Mouse (Mus musculus) ZHBTc4 (cell line): ENCODE data around the gene Clock.

Experiments
- DNase-seq: peaks from one replicate; pipeline ENCODE4 v3.0.0-alpha.2; 2011; ENCODE audit warnings: low read depth, low spot score

Gene Clock

DNA sequence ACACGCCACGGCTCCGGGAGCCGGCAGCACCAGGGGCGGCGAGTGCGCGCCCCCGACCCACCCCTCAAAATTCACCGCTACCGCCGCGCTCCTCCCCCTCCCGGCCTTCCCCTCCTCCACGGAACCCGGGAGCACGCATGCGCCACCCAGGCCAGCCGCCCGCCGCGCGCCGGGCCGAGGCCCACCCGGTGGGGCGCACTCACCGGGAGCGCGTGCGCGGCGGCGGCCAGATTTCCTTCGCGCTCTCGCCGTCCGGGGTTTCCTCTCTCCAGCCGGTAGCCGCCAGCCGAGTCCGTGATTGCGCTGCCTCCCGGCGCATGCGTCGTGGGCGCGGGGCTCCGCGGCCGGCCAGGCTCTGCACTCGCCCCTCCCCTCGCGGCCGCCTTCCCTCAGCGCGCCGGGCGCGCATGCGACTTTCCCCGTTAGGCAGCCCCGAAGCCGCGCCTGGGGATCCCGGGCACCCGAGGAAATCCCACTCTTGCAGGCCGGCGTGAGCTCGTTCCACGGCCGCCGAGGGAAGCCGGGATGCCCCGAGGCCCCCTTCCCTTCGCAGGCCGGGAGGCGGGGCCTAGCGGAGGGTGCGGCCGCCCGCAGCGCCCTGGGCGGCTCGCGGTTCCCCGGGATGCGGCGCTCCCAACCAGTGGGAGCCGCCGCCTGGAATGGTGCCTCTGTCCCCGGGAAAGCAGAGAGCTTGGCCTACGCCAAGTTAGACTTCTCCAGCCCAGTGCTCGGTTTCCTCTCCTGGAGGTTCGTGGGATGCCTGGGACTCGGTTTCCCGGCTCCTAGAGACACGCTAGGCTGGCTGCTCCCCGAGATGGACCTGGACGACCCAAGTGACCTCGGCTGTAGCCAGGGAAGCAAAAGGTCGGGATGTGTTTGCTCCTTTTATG, at the start of gene Clock:
Clock (minus strand) TSS at position 341 of the 890 bp plus-strand sequence.
- peak; percentile 93 for DNase-seq

DNA sequence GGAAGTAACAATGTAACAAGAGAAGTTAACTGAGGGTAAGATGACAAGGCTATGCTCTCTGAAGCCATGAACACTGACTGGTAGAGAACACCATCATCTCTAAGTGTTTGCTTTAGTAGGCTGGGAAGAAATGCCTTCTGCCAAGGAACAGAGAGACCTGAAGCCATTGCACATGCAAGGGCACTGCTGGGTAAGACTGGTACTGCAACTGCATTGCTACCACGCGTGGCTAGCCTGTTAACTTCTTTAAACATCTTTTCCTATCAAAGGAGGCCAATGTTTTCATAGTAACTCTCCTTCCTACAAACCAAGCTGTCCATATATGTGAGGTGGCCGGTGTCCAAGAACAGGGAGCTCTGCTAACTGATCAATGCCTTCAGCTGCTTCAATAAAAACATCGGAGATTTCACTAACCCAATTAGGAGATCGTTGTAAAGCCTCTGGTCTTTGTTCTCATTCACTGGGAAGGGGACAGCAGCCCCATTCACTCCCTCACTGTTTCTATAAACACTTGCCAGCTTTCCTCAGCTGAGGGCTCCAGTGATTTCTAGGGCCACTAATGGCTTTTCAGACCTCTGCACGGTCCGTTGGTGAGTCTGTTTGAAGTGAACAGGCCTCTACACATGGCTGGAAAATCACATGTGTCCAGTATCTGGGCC, 47.5 kb upstream of the Clock start:
- no peak for DNase-seq

DNA sequence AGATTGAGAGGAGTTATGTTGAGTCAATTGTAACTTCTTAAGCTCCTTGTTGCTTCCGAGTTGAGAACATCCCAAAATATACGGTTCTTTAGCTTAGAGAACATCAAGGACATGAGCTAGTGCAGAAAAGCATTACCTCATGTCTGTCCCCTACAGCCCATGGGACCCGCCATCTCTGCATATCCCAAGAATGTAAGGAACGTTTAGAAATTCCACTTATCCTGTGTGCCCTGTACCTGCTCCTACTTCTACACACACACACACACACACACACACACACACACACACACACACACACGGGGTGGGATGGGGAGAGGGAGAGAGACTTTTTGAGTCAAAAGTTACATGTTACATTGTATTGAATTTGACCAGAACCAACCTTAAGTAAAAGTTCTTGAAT, 46.9 kb upstream of the Clock start:
- no peak for DNase-seq

DNA sequence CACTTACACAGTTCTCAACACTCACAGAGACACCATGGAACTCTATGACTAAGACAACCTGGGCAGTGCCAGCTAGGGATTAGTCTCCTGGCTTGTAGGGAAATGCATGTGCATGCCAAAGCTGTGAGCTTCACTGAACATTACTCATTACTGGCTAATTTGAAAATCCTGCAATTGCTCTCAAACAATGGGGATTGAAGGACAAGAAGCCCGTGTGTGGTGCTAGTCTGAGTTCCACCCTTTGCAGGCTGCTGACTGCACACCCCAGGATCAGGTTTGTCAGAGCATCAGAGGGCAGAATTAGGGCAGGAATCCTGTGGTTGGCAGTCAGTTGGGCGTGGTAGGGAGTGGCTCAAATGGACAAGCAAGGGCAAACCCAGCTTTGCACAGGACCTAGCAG, 41.5 kb upstream of the Clock start:
- DNase-seq: no peak

DNA sequence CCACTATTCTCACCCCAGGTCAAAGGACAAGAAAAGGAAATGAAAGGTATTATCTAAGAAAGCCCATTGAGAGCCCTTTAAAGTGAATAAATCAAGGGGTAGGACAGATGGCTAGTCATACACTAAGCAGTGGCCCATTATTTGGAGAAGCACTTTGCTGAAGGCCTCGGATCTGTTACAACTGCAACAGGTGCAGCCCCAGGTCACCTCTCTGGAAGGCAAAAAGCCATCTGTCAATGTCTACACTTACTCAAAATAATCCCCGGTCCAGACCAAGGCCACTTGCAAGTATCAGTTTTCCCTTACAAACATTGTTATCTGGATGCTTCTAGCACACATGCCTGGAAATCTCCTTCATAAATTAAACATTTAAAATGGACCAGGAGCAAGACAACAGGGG, 36.3 kb upstream of the Clock start:
- no peak for DNase-seq

DNA sequence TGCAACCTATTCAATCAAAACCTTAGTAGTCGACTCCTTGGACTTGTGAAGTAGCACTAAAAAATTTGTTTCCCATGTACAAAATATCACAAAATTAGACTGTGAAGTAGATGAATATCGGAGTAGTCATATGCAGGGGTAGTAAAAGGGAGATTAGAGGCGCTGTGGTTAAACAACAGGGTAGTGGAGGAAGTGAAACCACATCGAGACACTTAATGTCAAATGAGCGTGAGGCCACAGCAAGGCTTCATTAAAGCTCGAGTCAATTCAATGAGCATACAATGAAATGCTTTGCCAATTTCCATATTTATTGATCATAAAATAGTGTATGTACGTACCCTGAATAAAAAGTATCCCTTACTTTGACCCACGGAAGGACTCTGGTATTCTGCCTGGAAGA, 32.5 kb upstream of the Clock start:
- DNase-seq: no peak

DNA sequence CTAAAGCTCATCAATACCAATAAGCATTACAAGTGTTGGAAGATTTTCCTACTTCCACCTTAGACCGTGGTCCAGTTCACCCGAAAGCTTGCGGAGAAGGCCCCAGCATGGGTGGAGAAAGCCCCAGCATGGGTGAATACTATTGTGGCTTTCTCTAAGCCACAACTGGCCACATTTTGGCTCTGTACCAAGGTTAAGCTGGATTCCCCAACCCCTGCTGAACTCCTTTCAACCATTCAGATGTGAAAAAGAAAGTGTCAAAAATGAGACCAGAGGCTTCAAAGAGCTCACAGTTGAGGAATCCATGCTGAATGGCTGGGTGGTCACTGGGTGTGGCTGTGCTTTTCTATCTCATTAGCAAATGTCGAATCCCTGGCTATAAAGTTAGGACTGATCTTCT, 29.2 kb upstream of the Clock start:
- DNase-seq: peak; percentile 25

DNA sequence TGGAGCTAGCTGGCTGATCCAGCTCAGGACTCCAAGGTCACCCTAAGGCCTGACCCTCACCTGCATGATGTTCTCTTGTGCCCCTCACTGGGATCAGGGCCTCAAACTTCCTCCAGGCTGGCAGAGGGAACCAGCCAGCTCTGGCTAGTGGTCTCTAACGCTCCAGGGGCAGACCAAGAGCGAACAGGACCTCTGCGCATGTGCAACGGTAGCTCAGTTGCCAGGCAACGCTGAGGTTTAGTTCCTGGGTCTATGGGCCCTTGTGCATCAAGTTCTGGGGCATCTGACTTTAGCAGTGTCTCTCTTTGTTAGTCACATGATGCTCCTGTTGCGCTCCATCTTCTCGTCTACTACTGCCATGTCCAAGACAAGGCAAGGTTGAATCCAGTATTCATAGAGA, 26.4 kb upstream of the Clock start, which contains the start of gene Pdcl2:
Pdcl2 (minus strand) TSS at position 204 of the 400 bp plus-strand sequence.
- peak; percentile 94 for DNase-seq

DNA sequence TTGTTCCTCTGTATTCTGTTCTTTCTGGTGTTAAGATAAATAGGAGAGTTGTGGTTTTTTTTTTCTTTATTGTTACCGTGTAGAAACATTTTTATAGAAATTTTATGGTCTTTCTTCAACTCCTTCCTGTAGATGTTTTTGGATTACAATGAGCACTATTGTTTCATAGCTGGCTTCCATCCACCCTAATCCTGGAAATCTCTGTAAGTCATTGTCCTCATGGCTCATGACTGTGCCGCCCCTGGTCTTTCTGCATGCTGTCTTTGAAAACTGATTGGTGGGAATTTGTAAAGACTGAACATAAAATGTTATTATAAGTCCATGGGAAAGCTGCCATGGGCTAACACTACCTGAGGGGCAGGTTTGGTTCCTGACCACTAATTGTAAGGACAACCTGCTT, 22.7 kb upstream of the Clock start:
- no peak for DNase-seq

DNA sequence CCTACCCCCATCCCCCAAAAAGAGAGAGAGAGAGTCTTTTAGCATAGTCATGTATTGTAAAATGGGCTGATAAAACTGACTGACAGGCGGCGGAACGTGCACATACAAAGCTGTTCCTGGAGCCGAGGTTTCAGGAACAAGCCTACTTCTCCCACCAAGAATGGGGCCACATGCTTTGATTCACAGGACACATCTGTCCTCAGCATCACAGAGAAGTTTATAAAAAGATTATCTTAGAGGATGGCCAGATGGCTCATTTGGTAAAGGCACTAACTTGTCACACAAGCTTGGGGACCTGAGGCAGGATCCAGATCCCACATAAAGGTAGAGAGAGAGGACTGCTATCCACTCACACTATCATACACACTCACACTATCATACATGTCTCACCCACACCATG, 20.5 kb upstream of the Clock start:
- DNase-seq: no peak

DNA sequence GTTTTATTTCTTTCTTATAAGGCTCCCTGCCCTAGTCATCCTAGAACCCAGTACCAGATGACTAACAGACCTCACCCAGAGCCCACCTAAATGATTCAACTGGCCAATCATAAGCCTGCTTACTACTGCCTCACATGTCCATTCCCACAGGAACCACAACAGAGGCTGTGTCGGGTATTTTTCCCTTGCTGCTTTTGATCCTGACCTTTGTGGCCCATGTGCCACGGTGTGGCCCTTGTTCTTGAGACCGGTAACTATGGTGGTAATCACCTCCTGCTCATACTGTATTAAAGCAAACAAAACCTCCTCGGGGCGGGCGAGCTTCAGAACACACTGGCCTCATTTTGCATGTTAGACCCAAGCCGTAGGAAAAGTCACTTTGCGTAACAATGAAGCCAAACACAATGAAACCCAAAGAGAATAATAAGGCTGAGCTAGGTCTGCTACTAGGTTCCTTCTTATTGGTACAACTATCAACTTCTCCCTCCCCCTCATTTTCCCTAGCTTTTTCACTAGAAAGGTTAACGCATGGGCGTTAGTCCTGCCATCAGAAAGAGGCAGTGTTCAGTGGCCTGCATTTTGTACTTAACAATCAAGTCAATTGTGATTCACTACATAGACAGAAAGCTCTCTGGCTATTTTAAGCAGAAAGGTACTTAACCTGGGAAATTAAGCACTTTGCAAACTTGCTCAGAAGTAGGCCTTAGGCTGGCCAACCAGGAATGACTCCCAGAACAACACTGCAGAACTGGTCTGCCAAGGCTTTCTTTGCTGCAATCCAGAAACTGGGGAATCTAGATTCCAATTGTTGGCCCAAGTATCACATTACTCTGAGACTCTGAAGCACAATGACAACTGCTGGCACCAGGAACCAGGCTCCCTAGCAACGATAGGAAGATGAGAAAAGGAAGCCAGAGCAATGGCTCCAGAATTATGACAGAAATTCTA, 16.9 kb upstream of the Clock start:
- peak; percentile 97 for DNase-seq

DNA sequence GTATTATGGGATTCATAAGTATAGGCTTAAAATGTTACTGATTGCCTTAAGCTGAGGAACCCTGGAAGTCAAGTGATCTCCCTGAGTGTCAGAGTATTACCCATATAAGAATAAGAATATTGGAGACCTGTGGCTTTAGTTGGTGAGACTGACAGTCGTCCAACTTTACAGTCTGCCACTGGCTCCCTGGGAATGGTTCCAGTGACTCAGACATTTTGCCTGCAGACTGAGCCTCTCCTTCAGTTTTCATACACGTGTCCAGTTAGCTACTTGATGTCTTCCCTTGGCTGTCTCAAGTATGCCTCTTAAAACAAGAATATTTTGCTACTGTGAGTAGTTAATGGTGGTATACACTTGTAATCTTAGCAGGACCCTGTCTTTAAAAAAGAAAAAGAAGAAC, 3.6 kb upstream of the Clock start:
- no peak for DNase-seq

DNA sequence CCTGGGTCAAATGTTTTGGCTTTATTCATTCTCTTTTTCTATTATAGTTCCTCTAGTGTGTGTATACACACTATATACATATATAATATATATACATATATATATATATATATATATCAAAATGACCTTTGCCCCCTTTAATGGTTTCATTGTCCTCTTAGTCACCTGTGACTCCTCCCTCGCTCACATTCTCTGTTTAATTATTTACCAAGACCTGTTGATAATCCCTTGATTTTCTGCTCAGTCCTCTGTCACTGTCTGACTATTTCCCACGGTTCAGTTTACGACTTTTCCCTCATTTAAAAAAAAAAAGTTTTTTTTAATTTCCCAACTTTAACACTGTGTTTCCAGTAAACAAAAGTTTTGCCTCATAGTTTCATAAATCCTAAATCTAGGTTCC, 1.7 kb upstream of the Clock start:
- no peak for DNase-seq

DNA sequence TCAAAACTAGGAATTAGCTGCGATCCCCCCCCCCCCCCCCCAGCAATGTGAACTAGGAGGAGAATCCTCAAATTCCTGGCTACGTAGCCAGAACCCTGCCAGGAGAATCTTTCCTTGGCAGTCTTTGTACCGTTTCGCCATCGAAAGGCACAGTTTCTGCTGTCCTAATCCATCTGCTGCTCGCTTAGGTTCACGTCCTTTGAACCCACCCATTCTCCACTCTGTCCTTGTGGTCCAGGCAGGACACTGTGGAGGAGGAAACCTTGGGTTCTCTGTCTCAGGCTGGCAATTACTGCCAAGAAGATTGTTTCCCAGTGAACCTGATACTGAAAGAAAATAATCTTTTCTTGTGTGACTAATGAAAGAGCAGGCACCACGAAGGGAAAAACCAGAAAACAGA, 1.0 kb upstream of the Clock start:
- peak; percentile 25 for DNase-seq

DNA sequence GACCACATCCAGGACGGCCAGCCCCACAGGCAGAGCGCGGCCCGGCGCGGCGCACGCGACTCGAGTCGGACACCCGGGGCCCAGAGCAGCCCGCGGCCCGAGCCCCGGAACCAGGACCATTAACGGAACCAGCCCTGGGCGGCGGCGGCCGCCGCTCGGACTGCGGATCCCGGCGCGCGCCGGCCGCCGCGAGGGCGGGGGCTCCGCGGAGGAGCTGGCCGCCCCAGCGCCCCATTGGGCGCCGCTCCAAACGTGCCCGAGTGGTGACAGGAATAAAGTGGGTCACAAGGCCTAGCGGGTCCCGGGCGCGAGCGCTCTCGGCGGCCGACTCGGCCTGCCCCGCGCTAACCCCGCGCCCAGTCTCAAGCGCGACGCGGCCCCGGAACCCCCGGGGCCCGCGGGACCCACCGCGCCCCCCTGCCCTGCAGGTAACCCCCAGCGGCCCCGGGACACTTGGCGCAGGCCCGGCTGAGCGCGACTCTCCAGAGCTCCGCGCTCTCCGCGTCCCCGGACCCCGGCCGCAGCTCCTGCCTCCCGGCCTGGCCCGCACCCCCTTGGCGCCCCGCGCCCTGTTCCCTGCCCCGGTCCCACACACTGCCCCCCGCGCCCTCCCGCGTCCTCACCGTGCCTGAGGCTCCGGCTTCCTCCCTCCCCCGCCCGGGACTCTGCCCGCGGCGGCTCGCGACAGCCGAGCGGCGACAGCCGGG, 694 bp downstream of the Clock start:
- peak; percentile 83 for DNase-seq

DNA sequence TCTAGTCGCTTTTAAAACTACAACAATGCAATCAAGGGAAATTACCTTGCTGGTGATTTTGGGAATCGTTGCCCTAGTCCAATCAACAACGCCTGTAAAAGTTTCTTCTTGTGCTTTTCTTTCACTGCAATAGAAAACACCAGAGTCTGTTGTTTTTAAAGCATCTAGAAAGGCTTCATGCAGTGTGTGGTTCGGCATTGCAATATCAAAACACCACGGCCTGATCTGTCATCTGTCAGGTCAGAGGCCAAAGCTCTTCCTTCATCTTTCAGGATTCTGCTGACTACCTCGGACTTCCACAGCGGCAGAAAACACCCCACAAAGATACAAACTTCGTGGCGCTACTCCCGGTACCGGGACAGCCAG, 1.2 kb downstream of the Clock start:
- DNase-seq: no peak

DNA sequence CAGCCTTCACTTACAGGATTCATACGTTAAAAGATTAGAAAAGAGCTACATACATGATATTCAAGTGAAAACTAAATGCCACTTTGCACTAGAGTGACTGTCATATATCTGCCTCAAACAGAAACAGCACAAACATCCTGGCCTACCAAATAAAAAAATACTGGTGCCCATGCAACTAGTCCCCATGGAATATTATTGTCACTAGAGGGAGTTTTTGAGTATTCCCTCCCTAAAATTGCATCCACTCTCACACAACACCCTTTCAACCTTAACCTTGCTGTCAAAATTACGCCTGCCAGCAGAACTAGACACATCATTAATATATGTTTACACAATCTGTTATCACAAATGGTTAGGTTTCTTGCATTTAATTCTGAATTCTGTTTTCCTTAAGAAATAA, 2.6 kb downstream of the Clock start:
- no peak for DNase-seq

DNA sequence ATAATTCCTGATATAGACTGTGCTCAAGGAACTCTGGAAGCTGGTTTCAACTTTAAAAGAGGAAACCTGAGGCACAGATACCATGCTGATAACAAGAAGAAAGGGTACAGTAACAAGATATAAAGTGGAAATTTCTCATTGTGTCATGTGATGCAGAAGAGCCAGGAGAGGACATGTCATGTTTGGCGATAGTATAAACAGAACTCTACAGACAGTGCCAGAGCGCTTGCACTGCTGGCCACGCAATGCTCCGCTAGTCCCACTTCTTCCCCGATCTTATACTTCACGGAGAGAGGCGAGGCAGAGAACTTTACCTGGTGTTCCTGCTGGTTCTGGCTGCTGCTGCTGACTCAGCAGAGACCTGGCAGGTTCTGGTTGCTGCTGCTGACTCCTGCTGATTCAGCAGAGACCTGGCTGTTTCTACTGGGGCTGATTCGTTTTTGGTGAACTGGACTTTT, 15.3 kb downstream of the Clock start:
- DNase-seq: peak; percentile 34

DNA sequence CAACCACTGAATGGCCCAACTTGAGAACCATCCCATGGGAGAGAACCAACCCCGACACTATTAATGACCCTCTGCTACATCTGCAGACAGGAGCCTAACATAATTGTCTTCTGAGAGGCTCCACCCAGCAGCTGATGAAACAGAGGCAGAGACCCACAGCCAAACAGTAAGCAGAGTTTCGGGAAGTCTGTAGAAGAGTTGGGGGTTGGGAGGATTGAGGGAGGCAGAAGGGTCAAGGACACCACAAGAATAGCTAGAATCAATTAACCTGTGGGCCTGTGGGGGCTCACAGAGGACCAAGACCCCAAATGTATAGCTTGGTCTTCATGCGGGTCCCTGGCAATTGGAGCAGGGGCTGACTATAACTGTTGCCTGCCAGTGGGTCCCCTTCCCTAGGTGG, 16.3 kb downstream of the Clock start:
- peak; percentile 43 for DNase-seq

DNA sequence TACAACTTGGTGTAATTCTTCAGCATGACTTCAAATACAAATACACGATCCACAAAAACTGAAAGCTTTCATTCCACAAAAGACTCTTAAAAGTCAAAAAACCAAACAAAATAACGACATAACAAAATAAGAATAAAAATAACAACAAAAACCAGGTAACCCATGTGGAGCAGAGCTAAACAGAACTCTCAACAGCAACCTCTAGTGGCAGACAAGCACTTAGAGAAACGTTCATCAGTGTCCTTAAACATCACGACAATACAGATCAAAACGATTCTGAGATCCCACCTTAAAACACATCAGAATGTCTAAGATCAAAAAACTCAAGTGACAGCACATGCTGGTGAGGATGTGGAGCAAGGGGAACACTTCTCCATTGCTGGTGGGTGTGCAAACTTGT, 17.5 kb downstream of the Clock start:
- peak; percentile 29 for DNase-seq

DNA sequence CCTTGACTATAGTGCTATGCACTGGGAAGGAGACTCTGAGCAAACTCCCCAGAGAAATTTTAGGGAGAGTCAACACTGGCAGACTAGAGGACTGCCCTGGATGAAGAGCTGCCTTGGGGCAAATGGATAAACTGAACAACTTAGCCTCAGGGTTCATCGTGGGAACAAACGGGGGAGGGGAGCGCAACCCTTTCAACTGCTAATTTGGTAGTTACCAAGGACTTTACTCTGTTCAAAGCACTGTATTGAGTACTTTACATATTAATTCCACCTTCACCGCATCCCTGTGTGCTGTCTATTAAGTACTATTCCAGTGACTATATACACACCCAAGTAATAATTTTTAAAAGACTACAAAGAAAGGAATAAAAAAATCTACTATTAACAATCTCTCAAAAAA, 18.9 kb downstream of the Clock start:
- peak; percentile 93 for DNase-seq
